Mouse (Mus musculus): Measurements from ENCODE around the gene Mcm10. TPM values are rescaled to one million over a fixed set of nuclear protein-coding genes. Genes with fewer than 3 reads are reported as not detected.
A peak's percentile ranks its signal among the peaks of the same experiment; 100 is the strongest.

The Mcm10 gene
- polyA plus RNA-seq, 1 experiment from 2014 or later: 17.4 TPM

GRCm38 (mm10) chr2:5023275-5023674 lies 10.7 kb upstream of the Mcm10 start:
- Histone ChIP-seq H3K4me1 (ENCODE audit: control insufficient read depth, insufficient read depth, low read length) (peaks cover 3% of the 10 kb centered on the region), H3K9me3 (replicated peaks; ENCODE audit: control insufficient read depth, low read length) (no peaks in the 10 kb centered on the region), H3K27ac (ENCODE audit: low read length) (no peak overlapping the region), H3K36me3 (ENCODE audit: control insufficient read depth, insufficient read depth) (no peaks in the 10 kb centered on the region), H3K9ac (ENCODE audit: low read length) (no peak overlapping the region), H3K4me2 (ENCODE audit: low read depth, low read length) (no peak overlapping the region), H3K4me3 (ENCODE audit: low read length) (no peak overlapping the region), H3K27me3 (ENCODE audit: control insufficient read depth, insufficient read depth, low read length) (no peaks in the 10 kb centered on the region)
- WGBS: 26% methylated on average over 2 of the region's 2 CpGs
- ATAC-seq (replicated peaks; ENCODE audit: extremely low read depth, insufficient read depth, low FRiP score): no peak

- no peak overlapping the region for H3K4me3 ChIP-seq (ENCODE audit: low read length)
- no peaks in the 10 kb centered on the region for H3K36me3 ChIP-seq (ENCODE audit: control insufficient read depth, insufficient read depth)
- ATAC-seq (replicated peaks; ENCODE audit: extremely low read depth, insufficient read depth, low FRiP score): no peak
- WGBS: 68% methylated on average over 1 of the region's 1 CpGs
- no peak overlapping the region for H3K9ac ChIP-seq (ENCODE audit: low read length)
- H3K27ac ChIP-seq (ENCODE audit: low read length): no peak overlapping the region
- no peaks in the 10 kb centered on the region for H3K4me1 ChIP-seq (ENCODE audit: control insufficient read depth, insufficient read depth, low read length)
- no peaks in the 10 kb centered on the region for H3K9me3 ChIP-seq (replicated peaks; ENCODE audit: control insufficient read depth, low read length)
- no peaks in the 10 kb centered on the region for H3K27me3 ChIP-seq (ENCODE audit: control insufficient read depth, insufficient read depth, low read length)
- H3K4me2 ChIP-seq (ENCODE audit: low read depth, low read length): no peak overlapping the region
Observed at GRCm38 (mm10) chr2:5019708-5020107, 7.1 kb upstream of the Mcm10 start.

GRCm38 (mm10) chr2:5016922-5017321 lies 4.3 kb upstream of the Mcm10 start:
- Histone ChIP-seq H3K4me3 (ENCODE audit: low read length) (no peak overlapping the region), H3K27ac (ENCODE audit: low read length) (no peak overlapping the region), H3K36me3 (ENCODE audit: control insufficient read depth, insufficient read depth) (no peaks in the 10 kb centered on the region), H3K4me1 (ENCODE audit: control insufficient read depth, insufficient read depth, low read length) (peaks cover 2% of the 10 kb centered on the region; the same call in 1 of the 2 replicates), H3K27me3 (ENCODE audit: control insufficient read depth, insufficient read depth, low read length) (no peaks in the 10 kb centered on the region), H3K4me2 (ENCODE audit: low read depth, low read length) (no peak overlapping the region), H3K9me3 (replicated peaks; ENCODE audit: control insufficient read depth, low read length) (no peaks in the 10 kb centered on the region), H3K9ac (ENCODE audit: low read length) (no peak overlapping the region)
- WGBS: 88% methylated on average over 7 of the region's 7 CpGs
- no peak for ATAC-seq (replicated peaks; ENCODE audit: extremely low read depth, insufficient read depth, low FRiP score)

- Histone ChIP-seq H3K4me3 (ENCODE audit: low read length) (no peak overlapping the region), H3K36me3 (ENCODE audit: control insufficient read depth, insufficient read depth) (no peaks in the 10 kb centered on the region), H3K27me3 (ENCODE audit: control insufficient read depth, insufficient read depth, low read length) (no peaks in the 10 kb centered on the region), H3K4me1 (ENCODE audit: control insufficient read depth, insufficient read depth, low read length) (peaks cover 10% of the 10 kb centered on the region), H3K9ac (ENCODE audit: low read length) (no peak overlapping the region), H3K27ac (ENCODE audit: low read length) (no peak overlapping the region), H3K9me3 (replicated peaks; ENCODE audit: control insufficient read depth, low read length) (no peaks in the 10 kb centered on the region), H3K4me2 (ENCODE audit: low read depth, low read length) (no peak overlapping the region)
- no peak for ATAC-seq (replicated peaks; ENCODE audit: extremely low read depth, insufficient read depth, low FRiP score)
- WGBS: 79% methylated on average over 6 of the region's 6 CpGs
Observed at GRCm38 (mm10) chr2:5015527-5015926, 2.9 kb upstream of the Mcm10 start.

GRCm38 (mm10) chr2:5014616-5015015 lies 2.0 kb upstream of the Mcm10 start:
- H3K9ac ChIP-seq (ENCODE audit: low read length): no peak overlapping the region
- ATAC-seq (replicated peaks; ENCODE audit: extremely low read depth, insufficient read depth, low FRiP score): no peak
- H3K27me3 ChIP-seq (ENCODE audit: control insufficient read depth, insufficient read depth, low read length): no peaks in the 10 kb centered on the region
- no peaks in the 10 kb centered on the region for H3K9me3 ChIP-seq (replicated peaks; ENCODE audit: control insufficient read depth, low read length)
- no peaks in the 10 kb centered on the region for H3K36me3 ChIP-seq (ENCODE audit: control insufficient read depth, insufficient read depth)
- no peak overlapping the region for H3K4me3 ChIP-seq (ENCODE audit: low read length)
- no peak overlapping the region for H3K27ac ChIP-seq (ENCODE audit: low read length)
- WGBS: 68% methylated on average over 7 of the region's 7 CpGs
- H3K4me2 ChIP-seq (ENCODE audit: low read depth, low read length): no peak overlapping the region
- peaks cover 10% of the 10 kb centered on the region for H3K4me1 ChIP-seq (ENCODE audit: control insufficient read depth, insufficient read depth, low read length)

- peaks cover 11% of the 10 kb centered on the region for H3K36me3 ChIP-seq (ENCODE audit: control insufficient read depth, insufficient read depth)
- H3K9me3 ChIP-seq (replicated peaks; ENCODE audit: control insufficient read depth, low read length): no peaks in the 10 kb centered on the region
- peak overlapping the region; percentile 90 for H3K4me3 ChIP-seq (ENCODE audit: low read length)
- H3K9ac ChIP-seq (ENCODE audit: low read length): peak overlapping the region; percentile 77
- H3K4me1 ChIP-seq (ENCODE audit: control insufficient read depth, insufficient read depth, low read length): peaks cover 10% of the 10 kb centered on the region
- no peak overlapping the region for H3K27ac ChIP-seq (ENCODE audit: low read length)
- H3K4me2 ChIP-seq (ENCODE audit: low read depth, low read length): peak overlapping the region; percentile 83
- H3K27me3 ChIP-seq (ENCODE audit: control insufficient read depth, insufficient read depth, low read length): no peaks in the 10 kb centered on the region
- no peak for ATAC-seq (replicated peaks; ENCODE audit: extremely low read depth, insufficient read depth, low FRiP score)
- 12% methylated on average over 8 of the region's 8 CpGs for WGBS
Observed at GRCm38 (mm10) chr2:5011898-5012490, 597 bp downstream of the Mcm10 start.

- ATAC-seq (replicated peaks; ENCODE audit: extremely low read depth, insufficient read depth, low FRiP score): no peak
- Histone ChIP-seq H3K27me3 (ENCODE audit: control insufficient read depth, insufficient read depth, low read length) (no peaks in the 10 kb centered on the region), H3K9me3 (replicated peaks; ENCODE audit: control insufficient read depth, low read length) (no peaks in the 10 kb centered on the region), H3K9ac (ENCODE audit: low read length) (no peak overlapping the region), H3K36me3 (ENCODE audit: control insufficient read depth, insufficient read depth) (peaks cover 16% of the 10 kb centered on the region), H3K4me1 (ENCODE audit: control insufficient read depth, insufficient read depth, low read length) (peaks cover 9% of the 10 kb centered on the region), H3K4me2 (ENCODE audit: low read depth, low read length) (no peak overlapping the region), H3K4me3 (ENCODE audit: low read length) (no peak overlapping the region), H3K27ac (ENCODE audit: low read length) (no peak overlapping the region)
- 88% methylated on average over 4 of the region's 4 CpGs for WGBS
Observed at GRCm38 (mm10) chr2:5007107-5007506, 5.5 kb downstream of the Mcm10 start.

- 85% methylated on average over 6 of the region's 6 CpGs for WGBS
- H3K4me2 ChIP-seq (ENCODE audit: low read depth, low read length): no peak overlapping the region
- no peak overlapping the region for H3K4me3 ChIP-seq (ENCODE audit: low read length)
- no peaks in the 10 kb centered on the region for H3K9me3 ChIP-seq (replicated peaks; ENCODE audit: control insufficient read depth, low read length)
- H3K4me1 ChIP-seq (ENCODE audit: control insufficient read depth, insufficient read depth, low read length): no peaks in the 10 kb centered on the region
- H3K9ac ChIP-seq (ENCODE audit: low read length): no peak overlapping the region
- peaks cover 15% of the 10 kb centered on the region for H3K36me3 ChIP-seq (ENCODE audit: control insufficient read depth, insufficient read depth)
- no peak for ATAC-seq (replicated peaks; ENCODE audit: extremely low read depth, insufficient read depth, low FRiP score)
- H3K27me3 ChIP-seq (ENCODE audit: control insufficient read depth, insufficient read depth, low read length): no peaks in the 10 kb centered on the region
- no peak overlapping the region for H3K27ac ChIP-seq (ENCODE audit: low read length)
Observed at GRCm38 (mm10) chr2:5001266-5001665, 11.3 kb downstream of the Mcm10 start.

- Histone ChIP-seq H3K27me3 (ENCODE audit: control insufficient read depth, insufficient read depth, low read length) (no peaks in the 10 kb centered on the region), H3K9ac (ENCODE audit: low read length) (no peak overlapping the region), H3K27ac (ENCODE audit: low read length) (no peak overlapping the region), H3K4me3 (ENCODE audit: low read length) (no peak overlapping the region), H3K36me3 (ENCODE audit: control insufficient read depth, insufficient read depth) (peaks cover 16% of the 10 kb centered on the region; the same call in 1 of the 2 replicates), H3K4me1 (ENCODE audit: control insufficient read depth, insufficient read depth, low read length) (no peaks in the 10 kb centered on the region), H3K4me2 (ENCODE audit: low read depth, low read length) (no peak overlapping the region), H3K9me3 (replicated peaks; ENCODE audit: control insufficient read depth, low read length) (no peaks in the 10 kb centered on the region)
- 71% methylated on average over 3 of the region's 3 CpGs for WGBS
- no peak for ATAC-seq (replicated peaks; ENCODE audit: extremely low read depth, insufficient read depth, low FRiP score)
Observed at GRCm38 (mm10) chr2:4998905-4999304, 13.7 kb downstream of the Mcm10 start.

Measured in heart, embryonic 16.5 days (tissue).